Mouse (Mus musculus) cerebellum, postnatal 25 days (tissue): ENCODE data around the gene Gm17545.

ENCODE experiments used
- DNase-seq, 2 experiments: peaks; one replicate each; pipeline ENCODE4 v3.0.0; 2021; ENCODE audit warnings: mixed read lengths in 2 of 2

Gene Gm17545

GRCm38 (mm10) chr9:22497021-22497767 is 43.1 kb downstream of the Gm17545 start:
- DNase-seq, result no peak

DNA sequence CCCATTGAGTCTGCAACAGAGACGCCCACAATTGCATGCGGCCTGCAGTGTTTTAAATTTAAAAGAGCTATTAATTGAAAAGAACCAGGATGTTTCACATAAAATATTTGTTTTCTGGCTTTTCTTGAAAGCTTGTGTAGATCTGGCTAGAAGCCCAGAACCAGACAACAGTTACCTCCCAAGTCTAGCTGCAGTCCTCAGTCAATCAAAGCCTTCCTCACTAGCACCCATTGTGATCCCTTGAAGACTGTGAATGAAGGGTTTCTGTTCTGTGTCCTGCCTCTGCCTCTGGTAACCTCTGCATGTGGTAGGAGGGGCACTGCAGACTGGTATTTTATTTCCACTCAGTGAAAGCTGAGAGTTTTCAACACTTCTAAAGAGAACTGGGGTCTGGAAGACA is 48.9 kb downstream of the Gm17545 start:
- DNase-seq, result no peak

- DNase-seq, result no peak
These were observed 49.5 kb downstream of the Gm17545 start for GRCm38 (mm10) chr9:22503581-22503980.

DNA sequence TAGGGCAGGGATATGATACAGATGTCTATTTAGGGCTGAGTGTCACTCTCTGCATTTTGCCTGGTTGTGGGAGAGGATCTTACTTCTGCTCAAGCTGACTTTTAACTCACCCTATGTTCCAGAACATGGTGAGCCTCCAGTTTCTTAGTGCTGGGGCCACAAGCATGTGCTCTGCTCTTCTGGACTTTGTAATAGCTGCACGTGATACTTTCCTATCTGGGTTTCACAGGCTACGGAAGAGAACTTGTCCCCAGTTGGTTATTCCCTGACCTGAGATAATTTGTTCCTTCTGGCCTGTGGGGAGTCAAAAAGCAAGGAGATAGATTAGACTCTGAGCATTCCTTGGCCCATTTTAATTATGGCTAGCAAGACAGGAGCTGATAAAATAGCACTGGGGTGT is 51.5 kb downstream of the Gm17545 start:
- DNase-seq, result no peak
